Mouse (Mus musculus) CH12.LX (cell line): ENCODE data around the gene Acd.

Source experiments
- CTCF ChIP-seq, 2 experiments: IDR thresholded peaks in 1 of 2; conservative IDR thresholded peaks in 1 of 2; 2 replicates each; pipeline ENCODE4 v1.5.1; 2011 to 2012; ENCODE audit warnings: low read depth in 2 of 2, low read length in 2 of 2, improper control_type of control experiment in 1 of 2, inconsistent platforms in 1 of 2, mild to moderate bottlenecking in 1 of 2, moderate library complexity in 1 of 2
- E2F4 ChIP-seq: IDR thresholded peaks from 2 replicates; pipeline ENCODE4 v1.6.1; 2011; ENCODE audit warnings: low read depth, low read length, improper control_type of control experiment; ENCODE audit not compliant: insufficient replicate concordance
- EP300 ChIP-seq: IDR thresholded peaks from 2 replicates; pipeline ENCODE4 v1.6.1; 2011; ENCODE audit warnings: low read length, improper control_type of control experiment
- MAX ChIP-seq: IDR thresholded peaks from 2 replicates; pipeline ENCODE4 v1.6.1; 2011; ENCODE audit warnings: low read length, improper control_type of control experiment
- POLR2A ChIP-seq: IDR thresholded peaks from 2 replicates; pipeline ENCODE4 v1.6.1; 2011; ENCODE audit warnings: low read depth, mild to moderate bottlenecking, improper control_type of control experiment, low read length
- TCF12 ChIP-seq: IDR thresholded peaks from 2 replicates; pipeline ENCODE4 v1.6.1; 2014; ENCODE audit warnings: low read depth, mild to moderate bottlenecking, inconsistent platforms, low read length, improper control_type of control experiment
- ZC3H11A ChIP-seq: IDR thresholded peaks from 2 replicates; pipeline ENCODE4 v1.6.1; 2012; ENCODE audit warnings: low read depth, mild to moderate bottlenecking, inconsistent platforms, low read length, improper control_type of control experiment

GRCm38 (mm10) chr8:105702731-105703415 is 2.0 kb upstream of the Acd start:
- TF ChIP-seq E2F4, result no peak
- no peak for TF ChIP-seq ZC3H11A
- no peak for TF ChIP-seq POLR2A
- TF ChIP-seq MAX, result no peak
- no peak for TF ChIP-seq CTCF (conservative IDR thresholded peaks at IDR 0.05 in 1 of 2, IDR thresholded peaks at IDR 0.05 in 1 of 2; ENCODE audit: low read depth in 2 of 2, low read length in 2 of 2)
- TF ChIP-seq TCF12, result no peak
- no peak for TF ChIP-seq EP300
